Mouse (Mus musculus) testis, adult 2 months (tissue): ENCODE measurements around the gene Tab2.

Source experiments
- CTCF ChIP-seq: fragments of 200-500 bp; IDR thresholded peaks from 2 replicates; pipeline ENCODE4 v1.5.1; 2012; ENCODE audit warnings: low read depth, mild to moderate bottlenecking, inconsistent platforms, low read length, moderate library complexity; ENCODE audit not compliant: control insufficient read depth, insufficient read depth, insufficient replicate concordance
- POLR2A ChIP-seq: fragments of 200-500 bp; IDR thresholded peaks from 2 replicates; pipeline ENCODE4 v1.6.1; 2012; ENCODE audit warnings: low read depth, mild to moderate bottlenecking, inconsistent platforms, low read length, moderate library complexity; ENCODE audit not compliant: control insufficient read depth

- TF ChIP-seq POLR2A = no peak
- no peak for TF ChIP-seq CTCF
These were observed 20.4 kb upstream of the Tab2 start for GRCm38 (mm10) chr10:7976462-7976861.
